Mouse (Mus musculus) embryonic facial prominence, embryonic 14.5 days (tissue): ENCODE data around the gene Immp2l. TPM values are rescaled to one million over a fixed set of nuclear protein-coding genes. Genes with fewer than 3 reads are reported as not detected.
A peak's percentile ranks its signal among the peaks of the same experiment; 100 is the strongest.

ENCODE experiments used
- ATAC-seq: fragments of 200-750 bp; cut with Nextera tagmentation; 2 replicates; pipeline ENCODE4 v1.8.0; 2017; ENCODE audit warnings: low read depth, moderate number of reproducible peaks, moderate TSS enrichment
- DNase-seq: peaks from one replicate; pipeline ENCODE4 v3.0.0-alpha.2; 2015; ENCODE audit warnings: low spot score
- H3K27ac ChIP-seq: fragments of 300-500 bp; sonication (generic); replicated peaks from 2 replicates; pipeline ENCODE4 v1.5.1; 2014; ENCODE audit warnings: low read depth, mild to moderate bottlenecking, low read length, moderate library complexity
- H3K27me3 ChIP-seq: fragments of 300-500 bp; sonication (generic); replicated peaks from 2 replicates; pipeline ENCODE4 v1.6.1; 2014; ENCODE audit warnings: low read length; ENCODE audit not compliant: control insufficient read depth, insufficient read depth
- H3K36me3 ChIP-seq: fragments of 300-500 bp; sonication (generic); 2 replicates; pipeline ENCODE4 v1.6.1; 2014; ENCODE audit warnings: low read length, mixed read lengths; ENCODE audit not compliant: control insufficient read depth, insufficient read depth
- H3K4me1 ChIP-seq: fragments of 300-500 bp; sonication (generic); 2 replicates; pipeline ENCODE4 v1.6.1; 2014; ENCODE audit warnings: antibody characterized with exemption, low read length; ENCODE audit not compliant: control insufficient read depth, insufficient read depth
- H3K4me2 ChIP-seq: fragments of 300-500 bp; sonication (generic); 2 replicates; pipeline ENCODE4 v1.6.1; 2014; ENCODE audit warnings: low read depth, mild to moderate bottlenecking, low read length, moderate library complexity, mixed read lengths
- H3K4me3 ChIP-seq: fragments of 300-500 bp; sonication (generic); 2 replicates; pipeline ENCODE4 v1.5.1; 2014; ENCODE audit warnings: low read depth, mild to moderate bottlenecking, low read length
- H3K9ac ChIP-seq: fragments of 300-500 bp; sonication (generic); 2 replicates; pipeline ENCODE4 v1.6.1; 2014; ENCODE audit warnings: low read depth, mild to moderate bottlenecking, low read length, moderate library complexity, mixed read lengths
- H3K9me3 ChIP-seq: fragments of 300-500 bp; sonication (generic); 2 replicates; pipeline ENCODE4 v1.6.1; 2016; ENCODE audit warnings: low read length; ENCODE audit not compliant: control insufficient read depth
- WGBS: fragments of 180-500 bp; shearing (Covaris S2); extraction: QIAGEN DNeasy Blood & Tissue Kit; methylation state at CpG from one replicate; pipeline ENCODE4 v1.1.7; 2014; 5-methylcytosine and 5-hydroxymethylcytosine counted together
- polyA plus RNA-seq: library from polyadenylated mRNA; unstranded; fragments of >200 nt; fragmentation: Nextera tagmentation; extraction: Ambion mirVana; gene quantifications from 2 replicates; pipeline ENCODE4 v1.2.1, GENCODE M21; 2014

The Immp2l gene
- polyA plus RNA-seq, 1 experiment from 2014 or later, result 15.9 TPM

DNA sequence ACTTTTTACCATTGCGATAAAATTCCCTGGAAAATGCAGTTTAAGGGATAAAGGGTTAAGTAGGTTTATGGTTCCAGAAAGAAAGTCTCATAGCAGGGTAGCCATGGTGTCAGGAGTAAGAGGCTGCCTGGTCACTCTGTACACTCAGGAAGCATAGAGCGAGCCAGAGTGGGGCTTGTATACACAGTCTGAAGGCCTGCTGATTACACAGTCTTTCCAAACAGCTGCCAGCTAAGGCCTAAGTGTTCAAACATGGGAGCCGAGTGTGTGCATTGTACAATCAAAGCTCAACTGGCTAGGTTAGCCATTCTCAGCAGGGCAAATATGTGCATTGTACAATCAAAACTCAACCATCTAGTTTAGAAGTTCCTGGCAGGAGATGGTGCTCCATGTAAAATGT lies 393.2 kb downstream of the Immp2l start:
- H3K9me3 ChIP-seq, result no peaks in the 10 kb centered on the region
- no peak overlapping the region for H3K27ac ChIP-seq
- ATAC-seq (no peak), DNase-seq (no peak)
- H3K36me3 ChIP-seq, result no peaks in the 10 kb centered on the region
- WGBS, result 64% methylated on average over 3 of the region's 3 CpGs
- no peak overlapping the region for H3K4me3 ChIP-seq
- H3K27me3 ChIP-seq, result no peaks in the 10 kb centered on the region
- no peak overlapping the region for H3K4me2 ChIP-seq
- no peak overlapping the region for H3K9ac ChIP-seq
- H3K4me1 ChIP-seq, result no peaks in the 10 kb centered on the region

DNA sequence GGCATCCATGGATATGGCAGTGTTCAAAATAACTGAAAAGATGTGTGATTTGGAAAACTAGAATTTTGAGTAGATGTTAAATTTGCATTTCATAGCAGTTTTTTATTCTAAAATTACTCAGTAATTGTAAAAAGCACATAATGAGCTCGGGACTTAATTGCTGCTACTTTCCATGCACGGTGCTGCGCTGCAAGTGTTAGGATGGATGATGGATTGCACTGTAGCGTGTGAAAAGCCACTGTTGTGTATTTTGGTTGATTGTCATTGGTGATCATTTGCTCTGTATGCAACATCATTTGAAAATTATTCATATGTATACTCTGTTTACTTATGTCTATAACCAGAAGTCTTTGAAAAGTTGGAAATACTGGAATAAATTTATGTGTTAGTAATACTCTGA lies 394.1 kb downstream of the Immp2l start:
- H3K9ac ChIP-seq, result no peak overlapping the region
- H3K27me3 ChIP-seq, result no peaks in the 10 kb centered on the region
- 90% methylated on average over 4 of the region's 4 CpGs for WGBS
- H3K4me3 ChIP-seq, result no peak overlapping the region
- H3K36me3 ChIP-seq, result no peaks in the 10 kb centered on the region
- H3K9me3 ChIP-seq, result no peaks in the 10 kb centered on the region
- no peaks in the 10 kb centered on the region for H3K4me1 ChIP-seq
- no peak overlapping the region for H3K27ac ChIP-seq
- no peak overlapping the region for H3K4me2 ChIP-seq
- DNase-seq (no peak), ATAC-seq (no peak)

DNA sequence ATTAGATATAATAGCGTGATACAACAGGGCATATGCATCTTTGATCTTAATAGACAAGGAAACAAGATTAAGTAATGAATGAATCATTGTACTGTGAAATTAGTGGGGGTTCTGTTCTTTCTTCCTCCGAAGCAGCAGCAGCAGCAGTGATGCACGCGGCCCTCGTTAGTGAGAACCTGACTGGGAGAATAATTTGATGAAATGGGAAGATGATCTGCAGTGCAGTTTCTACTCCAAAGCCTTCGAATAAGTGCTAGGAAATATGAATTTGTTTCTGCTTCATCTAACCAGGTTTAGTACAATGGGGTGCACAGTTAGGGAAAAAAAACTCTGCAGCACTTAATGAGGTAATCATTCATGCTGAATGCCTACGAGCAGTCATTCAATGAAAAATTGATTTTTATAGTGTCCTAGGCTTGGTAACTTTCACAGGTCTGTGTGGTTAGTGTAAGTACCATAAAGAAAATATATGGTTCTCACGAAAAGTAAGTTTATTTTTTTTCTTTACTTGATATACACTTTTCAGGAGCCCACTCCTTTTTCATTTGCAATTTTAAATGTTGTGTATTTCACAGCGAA lies 401.3 kb downstream of the Immp2l start:
- no peaks in the 10 kb centered on the region for H3K9me3 ChIP-seq
- WGBS, result 58% methylated on average over 9 of the region's 9 CpGs
- no peak overlapping the region for H3K27ac ChIP-seq
- no peaks in the 10 kb centered on the region for H3K4me1 ChIP-seq
- DNase-seq (peak; percentile 42), ATAC-seq (no peak)
- no peaks in the 10 kb centered on the region for H3K36me3 ChIP-seq
- H3K9ac ChIP-seq, result no peak overlapping the region
- H3K4me3 ChIP-seq, result no peak overlapping the region
- H3K27me3 ChIP-seq, result no peaks in the 10 kb centered on the region
- H3K4me2 ChIP-seq, result no peak overlapping the region

DNA sequence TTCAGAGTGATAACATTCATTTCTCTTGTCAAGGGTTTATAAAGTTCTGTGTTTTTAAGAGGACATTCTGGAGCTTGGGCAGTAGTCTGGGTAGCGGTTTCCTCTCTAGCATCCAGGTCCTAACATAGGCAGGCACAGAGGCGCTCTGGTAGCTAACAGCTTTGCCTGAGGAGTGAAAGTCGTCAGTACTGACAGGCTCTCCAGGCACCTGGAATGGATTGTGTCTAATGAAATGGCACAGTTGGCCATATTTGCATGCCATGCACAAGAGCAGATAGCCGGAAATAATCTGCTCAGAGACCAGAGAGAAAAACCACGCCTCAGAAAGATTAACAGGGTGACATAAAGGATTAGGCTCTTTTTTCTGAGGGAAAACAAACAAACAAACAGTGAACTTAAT lies 403.6 kb downstream of the Immp2l start:
- peak; percentile 22 for DNase-seq
- H3K27ac ChIP-seq, result no peak overlapping the region
- 57% methylated on average over 5 of the region's 5 CpGs for WGBS
- no peaks in the 10 kb centered on the region for H3K9me3 ChIP-seq
- ATAC-seq, result no peak
- H3K9ac ChIP-seq, result no peak overlapping the region
- no peaks in the 10 kb centered on the region for H3K36me3 ChIP-seq
- no peaks in the 10 kb centered on the region for H3K27me3 ChIP-seq
- H3K4me2 ChIP-seq, result no peak overlapping the region
- H3K4me3 ChIP-seq, result no peak overlapping the region
- no peaks in the 10 kb centered on the region for H3K4me1 ChIP-seq

DNA sequence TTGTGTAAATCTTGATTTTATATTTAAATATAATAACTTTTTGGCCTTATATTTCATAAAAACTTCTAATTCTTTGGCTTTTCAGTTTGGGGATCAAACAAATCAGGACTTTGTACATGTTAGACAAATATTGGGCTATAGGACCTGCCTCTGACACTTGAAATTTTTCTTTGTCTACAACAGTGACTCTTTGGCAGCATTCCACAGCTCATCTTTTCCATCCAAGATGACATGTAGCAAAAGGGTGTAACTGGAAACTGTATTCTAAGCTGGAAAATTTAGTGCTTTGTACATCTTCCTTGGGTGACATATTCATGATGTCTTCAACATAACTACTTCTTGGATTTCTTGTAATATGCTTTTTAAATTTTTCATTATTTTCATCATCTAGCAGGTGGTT lies 404.9 kb downstream of the Immp2l start:
- no peak for ATAC-seq

DNA sequence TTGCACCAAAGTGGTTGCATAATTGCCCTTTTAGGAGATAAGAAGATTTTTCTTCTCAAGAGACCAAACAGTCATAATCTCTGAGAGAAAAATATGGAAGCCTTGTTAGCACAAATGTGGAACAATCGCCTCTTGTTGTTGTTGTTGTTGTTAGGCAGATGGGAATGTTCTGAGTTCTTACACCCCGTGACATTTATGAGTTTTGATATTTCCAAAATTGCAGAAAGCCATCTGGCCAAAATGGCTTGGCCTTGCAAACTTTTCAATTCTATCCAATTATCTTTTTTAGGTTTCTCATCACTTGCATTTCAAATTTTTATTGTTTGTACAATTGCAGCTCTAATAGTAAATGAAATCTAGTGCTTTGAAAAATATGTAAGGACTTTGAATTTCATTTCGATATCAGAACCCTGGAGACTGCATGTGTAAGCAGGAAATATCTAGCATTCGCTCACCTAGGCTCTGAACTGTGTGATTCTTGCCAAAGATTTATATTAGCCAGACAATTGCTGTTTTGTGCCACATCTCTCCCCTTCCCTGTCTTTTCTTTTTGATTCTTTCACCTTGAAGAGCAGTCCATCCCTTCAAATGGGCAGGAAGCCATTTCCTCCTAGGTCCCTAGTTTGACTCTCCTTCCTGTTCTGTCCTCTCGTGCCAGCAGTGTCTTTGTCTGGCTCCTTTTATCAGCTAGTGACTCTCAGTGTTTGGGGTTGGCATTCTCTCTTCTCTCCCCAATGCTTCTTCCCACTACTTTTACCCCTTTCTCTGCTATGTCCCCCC lies 412.5 kb downstream of the Immp2l start:
- no peaks in the 10 kb centered on the region for H3K4me1 ChIP-seq
- WGBS, result 74% methylated on average over 5 of the region's 5 CpGs
- H3K27me3 ChIP-seq, result no peaks in the 10 kb centered on the region
- no peaks in the 10 kb centered on the region for H3K9me3 ChIP-seq
- ATAC-seq, result no peak
- no peak overlapping the region for H3K9ac ChIP-seq
- no peak overlapping the region for H3K27ac ChIP-seq
- H3K4me3 ChIP-seq, result no peak overlapping the region
- no peak for DNase-seq
- H3K4me2 ChIP-seq, result no peak overlapping the region
- H3K36me3 ChIP-seq, result no peaks in the 10 kb centered on the region

More for the DNA sequence above, 404.9 kb downstream of the Immp2l start:
- no peak overlapping the region for H3K27ac ChIP-seq
- H3K27me3 ChIP-seq, result no peaks in the 10 kb centered on the region
- H3K36me3 ChIP-seq, result no peaks in the 10 kb centered on the region
- H3K4me1 ChIP-seq, result no peaks in the 10 kb centered on the region
- no peak overlapping the region for H3K9ac ChIP-seq
- H3K9me3 ChIP-seq, result no peaks in the 10 kb centered on the region
- H3K4me3 ChIP-seq, result no peak overlapping the region
- no peak overlapping the region for H3K4me2 ChIP-seq
- DNase-seq, result no peak

DNA sequence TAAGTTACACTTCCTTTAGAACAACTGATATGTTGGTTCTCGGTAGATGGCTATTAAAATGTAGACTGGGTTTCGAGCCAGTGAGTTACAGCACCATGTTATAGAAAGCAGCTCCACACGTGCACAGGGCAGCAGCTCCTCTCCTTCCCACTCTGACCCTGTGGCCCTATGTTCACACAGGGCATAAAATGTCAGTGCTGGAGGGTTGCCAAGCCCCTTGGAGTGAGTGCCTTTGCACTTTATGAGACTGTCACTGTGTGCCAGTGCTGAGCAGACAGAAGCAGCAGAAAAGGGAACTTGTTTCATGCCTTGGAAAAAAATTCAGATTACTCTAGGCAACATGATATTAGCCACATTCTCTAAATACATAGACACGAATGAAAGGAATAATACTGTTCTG lies 414.6 kb downstream of the Immp2l start:
- Histone ChIP-seq H3K36me3 (no peaks in the 10 kb centered on the region), H3K27me3 (no peaks in the 10 kb centered on the region), H3K4me1 (no peaks in the 10 kb centered on the region), H3K4me3 (no peak overlapping the region), H3K27ac (no peak overlapping the region), H3K9ac (no peak overlapping the region), H3K9me3 (no peaks in the 10 kb centered on the region), H3K4me2 (no peak overlapping the region)
- ATAC-seq (peak; percentile 87; the same call in 1 of the 2 replicates), DNase-seq (peak; percentile 73)
- WGBS, result 30% methylated on average over 4 of the region's 4 CpGs

DNA sequence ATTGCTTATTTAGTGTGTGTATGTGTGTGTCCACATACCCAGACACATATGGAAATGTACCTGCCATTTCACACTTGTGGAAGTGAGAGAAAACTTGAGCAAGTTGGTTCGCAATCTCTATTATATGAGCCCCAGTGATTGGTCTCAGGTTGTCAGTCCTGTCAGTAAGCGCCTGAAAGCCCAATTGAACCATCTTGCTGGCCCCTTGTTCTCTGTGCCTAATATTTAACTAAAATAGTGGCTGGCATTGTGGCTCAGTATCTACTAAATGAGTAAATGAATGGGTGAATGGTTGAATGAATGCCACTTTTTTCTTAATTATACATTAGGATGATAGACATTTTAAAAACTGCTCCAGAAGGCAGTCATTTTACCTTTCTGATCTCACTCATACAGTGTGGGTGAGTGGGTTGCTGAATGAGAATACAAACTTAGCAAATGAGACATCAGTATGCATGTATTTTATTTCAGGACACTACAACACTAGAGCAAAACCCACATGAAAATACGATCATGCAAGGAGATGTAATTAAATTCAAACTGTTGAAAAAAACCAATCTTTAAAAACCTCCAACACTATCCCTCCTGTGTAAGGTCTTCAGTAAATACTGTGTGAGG lies 444.6 kb downstream of the Immp2l start:
- Histone ChIP-seq H3K4me3 (no peak overlapping the region), H3K9ac (no peak overlapping the region), H3K9me3 (no peaks in the 10 kb centered on the region), H3K36me3 (no peaks in the 10 kb centered on the region), H3K27ac (no peak overlapping the region), H3K4me2 (no peak overlapping the region), H3K4me1 (no peaks in the 10 kb centered on the region), H3K27me3 (no peaks in the 10 kb centered on the region)
- 87% methylated on average over 3 of the region's 3 CpGs for WGBS
- no peak for DNase-seq
- no peak for ATAC-seq
